Mouse (Mus musculus) heart, postnatal 0 days (tissue): ENCODE measurements around the gene Pde6g.

Experiments
- CTCF ChIP-seq: IDR thresholded peaks from 2 replicates; pipeline ENCODE4 v1.5.1; 2016; ENCODE audit warnings: antibody characterized with exemption, control low read depth, low read depth
- EP300 ChIP-seq: IDR thresholded peaks from 2 replicates; pipeline ENCODE4 v1.6.1; 2016; ENCODE audit warnings: antibody characterized with exemption, low read depth

DNA sequence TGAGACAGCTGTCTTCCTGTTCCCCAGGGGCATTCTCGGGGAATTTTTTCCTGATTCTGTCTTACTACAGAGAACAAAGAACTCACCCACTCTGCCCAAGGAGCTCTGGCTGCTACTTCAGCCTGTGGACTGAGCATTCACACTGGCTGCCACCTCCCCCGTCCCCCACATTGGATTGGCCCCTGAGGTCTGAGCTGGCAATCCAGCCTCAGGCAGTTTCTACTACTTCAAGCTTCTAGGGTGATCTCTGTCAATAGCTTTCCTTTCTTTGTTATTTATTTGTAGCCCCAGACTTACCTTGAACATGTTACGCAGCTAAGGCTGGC, 39.5 kb upstream of the Pde6g start:
- TF ChIP-seq CTCF (no peak), EP300 (no peak)
